Mouse (Mus musculus) myocyte (in vitro differentiated cells): ENCODE measurements around the gene Cdh19.

ENCODE experiments used
- E2F4 ChIP-seq: IDR thresholded peaks from one replicate; pipeline ENCODE4 v1.6.1; 2011; ENCODE audit warnings: mild to moderate bottlenecking, control low read depth, moderate library complexity; ENCODE audit not compliant: insufficient read depth
- MAX ChIP-seq: IDR thresholded peaks from one replicate; pipeline ENCODE4 v1.6.1; 2011; ENCODE audit warnings: low read depth, mild to moderate bottlenecking, control low read depth
- MYOD1 ChIP-seq, 3 experiments: IDR thresholded peaks; one replicate each; pipeline ENCODE4 v1.6.1; 2011; ENCODE audit warnings: control low read depth in 2 of 3, low read depth in 2 of 3, mild to moderate bottlenecking in 2 of 3, moderate library complexity in 1 of 3; ENCODE audit not compliant: insufficient read length in 2 of 3, control insufficient read depth in 1 of 3
- MYOG ChIP-seq, 3 experiments: IDR thresholded peaks; one replicate each; pipeline ENCODE4 v1.6.1; 2011; ENCODE audit warnings: control low read depth in 2 of 3, low read depth in 2 of 3, mild to moderate bottlenecking in 2 of 3; ENCODE audit not compliant: insufficient read length in 2 of 3, control insufficient read depth in 1 of 3, insufficient read depth in 1 of 3
- POLR2A ChIP-seq: IDR thresholded peaks from one replicate; pipeline ENCODE4 v1.6.1; 2011; ENCODE audit warnings: low read depth, mild to moderate bottlenecking, control low read depth, moderate library complexity; ENCODE audit not compliant: insufficient read length
- POLR2AphosphoS2 ChIP-seq: IDR thresholded peaks from one replicate; pipeline ENCODE4 v1.6.1; 2011; ENCODE audit warnings: low read depth, control low read depth; ENCODE audit not compliant: insufficient read length
- SRF ChIP-seq: IDR thresholded peaks from one replicate; pipeline ENCODE4 v1.6.1; 2011; ENCODE audit warnings: low read depth; ENCODE audit not compliant: control insufficient read depth, insufficient read length
- TCF12 ChIP-seq: IDR thresholded peaks from one replicate; pipeline ENCODE4 v1.6.1; 2011; ENCODE audit warnings: mild to moderate bottlenecking, control low read depth; ENCODE audit not compliant: poor library complexity, insufficient read depth, severe bottlenecking
- USF1 ChIP-seq: IDR thresholded peaks from one replicate; pipeline ENCODE4 v1.6.1; 2011; ENCODE audit warnings: low read depth, mild to moderate bottlenecking, control low read depth, moderate library complexity

GRCm38 (mm10) chr1:110904266-110904665, 73.1 kb downstream of the Cdh19 start:
- TF ChIP-seq POLR2A (no peak), SRF (no peak), MYOD1 (IDR thresholded peaks at IDR 0.05; ENCODE audit: control insufficient read depth in 1 of 3, insufficient read length in 2 of 3, low read depth in 2 of 3) (no peak), USF1 (no peak), TCF12 (no peak), MAX (no peak), POLR2AphosphoS2 (no peak), MYOG (IDR thresholded peaks at IDR 0.05; ENCODE audit: control insufficient read depth in 1 of 3, insufficient read depth in 1 of 3, insufficient read length in 2 of 3, low read depth in 2 of 3) (no peak), E2F4 (no peak)
